Mouse (Mus musculus) bone marrow, adult 2 months (tissue): Measurements from ENCODE around the gene H2-DMb1.

ENCODE experiments used
- CTCF ChIP-seq: fragments of 200-500 bp; IDR thresholded peaks from 2 replicates; pipeline ENCODE4 v1.5.1; 2011; ENCODE audit warnings: low read length, control low read depth; ENCODE audit not compliant: control insufficient read depth, insufficient read depth
- POLR2A ChIP-seq: fragments of 200-500 bp; IDR thresholded peaks from 2 replicates; pipeline ENCODE4 v1.6.1; 2011; ENCODE audit warnings: low read depth, mild to moderate bottlenecking, control low read depth, low read length, borderline replicate concordance; ENCODE audit not compliant: control insufficient read depth

- TF ChIP-seq CTCF (peak; percentile 92), POLR2A (peak; percentile 64; the same call in 1 of the 2 replicates)
Observed at GRCm38 (mm10) chr17:34204303-34205010, 51.6 kb downstream of the H2-DMb1 start.
